Mouse (Mus musculus) intestine, embryonic 14.5 days (tissue): ENCODE data around the gene Ddx41. TPM values are rescaled to one million over a fixed set of nuclear protein-coding genes. Genes with fewer than 3 reads are reported as not detected.

Source experiments
- ATAC-seq: fragments of 200-750 bp; cut with Nextera tagmentation; replicated peaks from 2 replicates; pipeline ENCODE4 v1.8.0; 2017; ENCODE audit warnings: low read depth, moderate number of reproducible peaks, moderate TSS enrichment, moderate library complexity; ENCODE audit not compliant: low FRiP score, low TSS enrichment
- DNase-seq: peaks from one replicate; pipeline ENCODE4 v3.0.0-alpha.2; 2018; ENCODE audit warnings: low spot score
- H3K27ac ChIP-seq: fragments of 300-500 bp; sonication (generic); 2 replicates; pipeline ENCODE4 v1.5.1; 2014; ENCODE audit warnings: low read depth, mild to moderate bottlenecking, control low read depth
- H3K27me3 ChIP-seq: fragments of 300-500 bp; sonication (generic); replicated peaks from 2 replicates; pipeline ENCODE4 v1.6.1; 2014; ENCODE audit warnings: low read length, control low read depth; ENCODE audit not compliant: control insufficient read depth, insufficient read depth
- H3K36me3 ChIP-seq: fragments of 300-500 bp; sonication (generic); 2 replicates; pipeline ENCODE4 v1.6.1; 2014; ENCODE audit warnings: low read length, control low read depth; ENCODE audit not compliant: control insufficient read depth, insufficient read depth
- H3K4me1 ChIP-seq: fragments of 300-500 bp; sonication (generic); replicated peaks from 2 replicates; pipeline ENCODE4 v1.6.1; 2014; ENCODE audit warnings: low read length, control low read depth, mixed read lengths; ENCODE audit not compliant: control insufficient read depth, insufficient read depth
- H3K4me2 ChIP-seq: fragments of 300-500 bp; sonication (generic); 2 replicates; pipeline ENCODE4 v1.6.1; 2014; ENCODE audit warnings: low read length
- H3K4me3 ChIP-seq: fragments of 300-500 bp; sonication (generic); 2 replicates; pipeline ENCODE4 v1.5.1; 2014; ENCODE audit warnings: low read depth, low read length, control low read depth, mixed read lengths
- H3K9ac ChIP-seq: fragments of 300-500 bp; sonication (generic); 2 replicates; pipeline ENCODE4 v1.6.1; 2014; ENCODE audit warnings: mild to moderate bottlenecking, low read length
- H3K9me3 ChIP-seq: fragments of 300-500 bp; sonication (generic); 2 replicates; pipeline ENCODE4 v1.6.1; 2016; ENCODE audit warnings: low read length, control low read depth; ENCODE audit not compliant: control insufficient read depth
- WGBS: fragments of 180-500 bp; shearing (Covaris S2); extraction: QIAGEN DNeasy Blood & Tissue Kit; methylation state at CpG from one replicate; pipeline ENCODE4 v1.1.7; 2014; 5-methylcytosine and 5-hydroxymethylcytosine counted together
- polyA plus RNA-seq: library from polyadenylated mRNA; unstranded; fragments of >200 nt; fragmentation: Nextera tagmentation; extraction: Ambion mirVana; gene quantifications from 2 replicates; pipeline ENCODE4 v1.2.1, GENCODE M21; 2014

The Ddx41 gene
- polyA plus RNA-seq, 1 experiment from 2014 or later: 63.9 TPM

GRCm38 (mm10) chr13:55549061-55549460 lies 12.6 kb upstream of the Ddx41 start:
- Histone ChIP-seq H3K27ac (no peak overlapping the region), H3K4me2 (no peak overlapping the region), H3K27me3 (no peaks in the 10 kb centered on the region), H3K4me3 (no peak overlapping the region), H3K9ac (no peak overlapping the region), H3K4me1 (no peaks in the 10 kb centered on the region), H3K9me3 (no peaks in the 10 kb centered on the region), H3K36me3 (peaks cover 92% of the 10 kb centered on the region)
- DNase-seq (no peak), ATAC-seq (no peak)
- 92% methylated on average over 15 of the region's 15 CpGs for WGBS

DNA sequence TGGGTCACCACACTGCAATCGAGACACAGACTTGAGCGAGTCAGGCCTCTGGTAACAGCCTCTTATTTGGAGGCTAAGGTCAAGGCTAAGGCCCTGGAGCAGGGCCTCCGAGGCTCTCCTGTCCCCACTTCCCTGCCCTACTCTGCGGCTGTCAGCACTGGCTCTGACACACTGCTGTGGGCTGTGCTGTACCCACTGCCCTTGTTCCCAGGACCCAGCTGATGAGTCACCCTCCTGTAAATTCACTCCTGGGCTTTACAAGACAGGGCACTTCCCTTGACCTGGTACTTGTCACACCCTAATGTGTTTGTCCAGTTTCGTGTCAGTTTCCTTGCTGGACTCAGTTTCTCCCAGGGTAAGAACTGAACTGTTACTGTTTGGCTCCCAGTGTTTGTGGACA lies 12.0 kb upstream of the Ddx41 start:
- Histone ChIP-seq H3K36me3 (peaks cover 92% of the 10 kb centered on the region), H3K9ac (no peak overlapping the region), H3K4me3 (no peak overlapping the region), H3K9me3 (no peaks in the 10 kb centered on the region), H3K27me3 (no peaks in the 10 kb centered on the region), H3K4me1 (no peaks in the 10 kb centered on the region), H3K4me2 (no peak overlapping the region), H3K27ac (no peak overlapping the region)
- 89% methylated on average over 5 of the region's 5 CpGs for WGBS
- no peak for DNase-seq
- ATAC-seq: no peak

GRCm38 (mm10) chr13:55547916-55548315 lies 11.5 kb upstream of the Ddx41 start:
- Histone ChIP-seq H3K4me1 (no peaks in the 10 kb centered on the region), H3K27ac (no peak overlapping the region), H3K36me3 (peaks cover 92% of the 10 kb centered on the region), H3K9ac (no peak overlapping the region), H3K4me3 (no peak overlapping the region), H3K27me3 (no peaks in the 10 kb centered on the region), H3K9me3 (no peaks in the 10 kb centered on the region), H3K4me2 (no peak overlapping the region)
- ATAC-seq (no peak), DNase-seq (no peak)
- 93% methylated on average over 2 of the region's 2 CpGs for WGBS

DNA sequence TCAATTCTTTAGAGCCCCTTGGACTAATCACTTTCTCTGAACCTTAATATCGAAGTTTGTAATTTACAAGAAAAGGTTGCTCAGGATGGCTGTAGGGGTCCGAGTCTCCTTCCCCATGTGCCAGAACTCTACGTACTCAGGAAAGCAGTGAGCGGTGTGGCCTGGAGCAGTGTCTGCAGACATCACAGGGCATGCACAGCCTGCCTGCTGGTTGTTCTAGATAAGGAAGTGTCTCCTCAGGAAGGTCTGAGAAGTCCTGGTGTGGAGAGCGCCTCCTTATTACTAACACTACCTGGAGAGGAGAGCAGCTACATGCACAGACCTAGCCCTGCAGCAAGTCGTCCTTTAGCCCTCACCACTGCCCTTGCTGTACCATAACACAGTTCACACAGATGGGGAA lies 8.3 kb upstream of the Ddx41 start:
- Histone ChIP-seq H3K4me1 (no peaks in the 10 kb centered on the region), H3K9me3 (no peaks in the 10 kb centered on the region), H3K27me3 (no peaks in the 10 kb centered on the region), H3K27ac (no peak overlapping the region), H3K9ac (no peak overlapping the region), H3K4me3 (no peak overlapping the region), H3K4me2 (no peak overlapping the region), H3K36me3 (peaks cover 98% of the 10 kb centered on the region)
- WGBS: 87% methylated on average over 6 of the region's 6 CpGs
- ATAC-seq: no peak
- DNase-seq: no peak

- ATAC-seq (no peak), DNase-seq (no peak)
- WGBS: 93% methylated on average over 8 of the region's 8 CpGs
- H3K9me3 ChIP-seq: no peaks in the 10 kb centered on the region
- H3K27me3 ChIP-seq: no peaks in the 10 kb centered on the region
- H3K4me2 ChIP-seq: no peak overlapping the region
- no peaks in the 10 kb centered on the region for H3K4me1 ChIP-seq
- no peak overlapping the region for H3K9ac ChIP-seq
- no peak overlapping the region for H3K4me3 ChIP-seq
- no peak overlapping the region for H3K27ac ChIP-seq
- peaks cover 98% of the 10 kb centered on the region for H3K36me3 ChIP-seq
These were observed 7.0 kb upstream of the Ddx41 start for GRCm38 (mm10) chr13:55543447-55543846.

- 97% methylated on average over 4 of the region's 4 CpGs for WGBS
- no peak overlapping the region for H3K27ac ChIP-seq
- no peak for ATAC-seq
- no peaks in the 10 kb centered on the region for H3K4me1 ChIP-seq
- H3K36me3 ChIP-seq: peaks cover 98% of the 10 kb centered on the region
- DNase-seq: no peak
- H3K27me3 ChIP-seq: no peaks in the 10 kb centered on the region
- no peak overlapping the region for H3K4me3 ChIP-seq
- H3K9me3 ChIP-seq: no peaks in the 10 kb centered on the region
- H3K4me2 ChIP-seq: no peak overlapping the region
- no peak overlapping the region for H3K9ac ChIP-seq
These were observed 6.4 kb upstream of the Ddx41 start for GRCm38 (mm10) chr13:55542891-55543290.

GRCm38 (mm10) chr13:55540933-55541332 lies 4.5 kb upstream of the Ddx41 start:
- Histone ChIP-seq H3K4me3 (no peak overlapping the region), H3K9me3 (no peaks in the 10 kb centered on the region), H3K9ac (no peak overlapping the region), H3K4me1 (no peaks in the 10 kb centered on the region), H3K27ac (no peak overlapping the region), H3K27me3 (no peaks in the 10 kb centered on the region), H3K4me2 (no peak overlapping the region), H3K36me3 (peaks cover 84% of the 10 kb centered on the region)
- 90% methylated on average over 2 of the region's 2 CpGs for WGBS
- ATAC-seq (no peak), DNase-seq (no peak)

- H3K4me3 ChIP-seq: peak overlapping the region; percentile 83
- peaks cover 69% of the 10 kb centered on the region for H3K36me3 ChIP-seq
- no peak for DNase-seq
- ATAC-seq: peak; percentile 22
- 16% methylated on average over 17 of the region's 17 CpGs for WGBS
- no peaks in the 10 kb centered on the region for H3K27me3 ChIP-seq
- H3K9ac ChIP-seq: peak overlapping the region; percentile 69
- H3K9me3 ChIP-seq: no peaks in the 10 kb centered on the region
- 0 out of 2 replicates have a peak, but pooled peaks cover 4% of the 10 kb centered on the region for H3K4me1 ChIP-seq
- no peak overlapping the region; the same call in 1 of the 2 replicates for H3K27ac ChIP-seq
- peak overlapping the region; percentile 70 for H3K4me2 ChIP-seq
These were observed 663 bp downstream of the Ddx41 start for GRCm38 (mm10) chr13:55535796-55536193.

DNA sequence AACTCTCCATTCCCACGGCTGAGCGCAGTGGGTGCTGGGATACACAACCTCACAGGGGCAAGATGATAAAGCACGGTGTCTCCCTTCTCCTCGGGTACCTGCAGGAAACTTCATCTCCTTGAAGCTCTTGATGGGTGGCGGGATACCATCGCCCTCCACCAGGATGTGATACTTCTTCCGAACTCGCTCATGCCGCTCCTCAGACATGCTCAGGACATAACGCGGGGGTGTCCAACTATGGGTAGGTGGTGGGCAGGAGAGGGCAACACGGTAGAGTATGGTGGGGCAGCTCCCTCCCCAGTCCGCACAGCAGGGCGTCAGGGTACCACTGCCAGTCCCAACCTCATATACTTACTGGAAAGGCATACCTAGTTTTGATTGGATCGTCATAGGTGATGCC lies 1.3 kb downstream of the Ddx41 start:
- Histone ChIP-seq H3K36me3 (peaks cover 69% of the 10 kb centered on the region), H3K27ac (no peak overlapping the region), H3K9me3 (no peaks in the 10 kb centered on the region), H3K4me3 (no peak overlapping the region), H3K27me3 (no peaks in the 10 kb centered on the region), H3K9ac (no peak overlapping the region), H3K4me1 (0 out of 2 replicates have a peak, but pooled peaks cover 4% of the 10 kb centered on the region), H3K4me2 (peak overlapping the region; percentile 70)
- 91% methylated on average over 15 of the region's 15 CpGs for WGBS
- DNase-seq (no peak), ATAC-seq (no peak)
